Mouse (Mus musculus) neural tube, embryonic 10.5 days (tissue): ENCODE data around the gene Hoga1.

ENCODE experiments used
- DNase-seq: peaks from one replicate; pipeline ENCODE4 v3.0.0-alpha.2; 2017; ENCODE audit warnings: low spot score; ENCODE audit errors: extremely low spot score

Hoga1 gene

GRCm38 (mm10) chr19:42021681-42022541 is 23.5 kb upstream of the Hoga1 start:
- DNase-seq = no peak

- no peak for DNase-seq
These were observed 22.9 kb upstream of the Hoga1 start for GRCm38 (mm10) chr19:42022542-42022848.

- peak; percentile 78 for DNase-seq
These were observed 19.3 kb upstream of the Hoga1 start for GRCm38 (mm10) chr19:42026158-42026557.

- no peak for DNase-seq
These were observed 14.3 kb upstream of the Hoga1 start for GRCm38 (mm10) chr19:42031112-42031511.

- no peak for DNase-seq
These were observed 11.8 kb upstream of the Hoga1 start for GRCm38 (mm10) chr19:42033611-42034010.

GRCm38 (mm10) chr19:42034146-42034775 is 11.1 kb upstream of the Hoga1 start:
- no peak for DNase-seq

- no peak for DNase-seq
These were observed 10.4 kb upstream of the Hoga1 start for GRCm38 (mm10) chr19:42034881-42035455.

- DNase-seq = peak; percentile 79
These were observed 9.8 kb upstream of the Hoga1 start, which contains the start of gene Ankrd2 for GRCm38 (mm10) chr19:42035456-42036248. Gene Ankrd2 (plus strand): TSS chr19:42036000.

- DNase-seq = no peak
These were observed 9.1 kb upstream of the Hoga1 start for GRCm38 (mm10) chr19:42036357-42036756.

- DNase-seq = no peak
These were observed 8.2 kb upstream of the Hoga1 start for GRCm38 (mm10) chr19:42037167-42037702.

- DNase-seq = no peak
These were observed 7.1 kb upstream of the Hoga1 start for GRCm38 (mm10) chr19:42038310-42038709.

- no peak for DNase-seq
These were observed 1.4 kb upstream of the Hoga1 start for GRCm38 (mm10) chr19:42043988-42044387.

- DNase-seq = no peak
These were observed 4.8 kb downstream of the Hoga1 start for GRCm38 (mm10) chr19:42050251-42050650.

- DNase-seq = no peak
These were observed 5.9 kb downstream of the Hoga1 start for GRCm38 (mm10) chr19:42051351-42051750.

GRCm38 (mm10) chr19:42051948-42052347 is 6.5 kb downstream of the Hoga1 start, which contains the start of gene 4933411K16Rik:
Gene 4933411K16Rik (plus strand): TSS chr19:42052248.
- DNase-seq = no peak

- no peak for DNase-seq
These were observed 8.8 kb downstream of the Hoga1 start for GRCm38 (mm10) chr19:42054255-42054654.

- DNase-seq = no peak
These were observed 10.5 kb downstream of the Hoga1 start for GRCm38 (mm10) chr19:42055881-42056280.

GRCm38 (mm10) chr19:42056719-42057409 is 11.5 kb downstream of the Hoga1 start:
- DNase-seq = no peak

- no peak for DNase-seq
These were observed 13.0 kb downstream of the Hoga1 start for GRCm38 (mm10) chr19:42058426-42058825.

GRCm38 (mm10) chr19:42061443-42061842 is 16.0 kb downstream of the Hoga1 start:
- DNase-seq = no peak
